ENCODE assay signal across 8 mouse cellular contexts in the genomic region with DNA sequence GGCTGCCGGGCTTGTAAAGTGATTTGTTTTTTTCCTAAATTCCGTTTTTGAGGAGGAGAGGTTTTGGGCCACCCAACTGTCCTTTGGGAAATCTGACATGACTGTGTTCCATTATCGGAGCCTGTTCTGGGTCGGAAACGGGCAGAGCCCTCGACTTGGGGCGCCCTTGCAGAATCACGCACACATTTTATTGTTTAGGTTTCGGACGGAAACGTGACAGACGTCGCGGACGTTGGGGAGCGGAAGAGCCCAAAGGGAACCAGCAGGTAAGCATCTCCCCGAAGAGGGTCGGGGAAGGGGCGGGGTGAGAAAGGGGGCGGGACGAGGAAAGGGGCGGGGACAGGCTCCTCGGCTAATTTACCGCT. TPM values are rescaled to one million over a fixed set of nuclear protein-coding genes. Genes with fewer than 3 reads are reported as not detected.
DNase-seq lines count a peak whose midpoint lies in the region; ATAC-seq and TF ChIP-seq lines count a peak whose summit lies in the region.

No protein-coding gene starts in this region.

- no peak for TF ChIP-seq CTCF in liver, adult 2 months (IDR thresholded peaks at IDR 0.05; ENCODE audit: low read depth, low read length)

- no peaks in the 10 kb centered on the region for H3K9me3 ChIP-seq in embryonic facial prominence, embryonic 14.5 days (ENCODE audit: control insufficient read depth, low read length)
- no peaks in the 10 kb centered on the region for H3K9me3 ChIP-seq in intestine, embryonic 16.5 days (ENCODE audit: control insufficient read depth, low read length)
- no peaks in the 10 kb centered on the region for H3K9me3 ChIP-seq in neural tube, embryonic 13.5 days

- H3K36me3 ChIP-seq in liver, adult 2 months (ENCODE audit: control insufficient read depth, insufficient read depth, low read length): peaks cover 6% of the 10 kb centered on the region; the same call in 1 of the 2 replicates
- peaks cover 26% of the 10 kb centered on the region for H3K36me3 ChIP-seq in embryonic facial prominence, embryonic 14.5 days (ENCODE audit: control insufficient read depth, insufficient read depth, low read length)
- H3K36me3 ChIP-seq in intestine, embryonic 16.5 days (ENCODE audit: control insufficient read depth, insufficient read depth, low read length): no peaks in the 10 kb centered on the region; the same call in 1 of the 2 replicates
- peaks cover 23% of the 10 kb centered on the region for H3K36me3 ChIP-seq in neural tube, embryonic 13.5 days

- H3K27ac ChIP-seq in liver, adult 2 months (replicated peaks; ENCODE audit: insufficient read depth, low read depth, low read length): peak overlapping the region; percentile 14; the same call in 1 of the 2 replicates
- H3K27ac ChIP-seq in embryonic facial prominence, embryonic 14.5 days (replicated peaks; ENCODE audit: low read depth, low read length): peak overlapping the region; percentile 81
- peak overlapping the region; percentile 94 for H3K27ac ChIP-seq in intestine, embryonic 16.5 days (ENCODE audit: low read length)
- H3K27ac ChIP-seq in neural tube, embryonic 13.5 days (replicated peaks): peak overlapping the region; percentile 94

- H3K27me3 ChIP-seq in liver, adult 2 months (ENCODE audit: control insufficient read depth, insufficient read depth, low read length): no peaks in the 10 kb centered on the region
- no peaks in the 10 kb centered on the region for H3K27me3 ChIP-seq in embryonic facial prominence, embryonic 14.5 days (replicated peaks; ENCODE audit: control insufficient read depth, insufficient read depth, low read length)
- H3K27me3 ChIP-seq in intestine, embryonic 16.5 days (replicated peaks; ENCODE audit: control insufficient read depth, insufficient read depth, low read length): no peaks in the 10 kb centered on the region
- H3K27me3 ChIP-seq in neural tube, embryonic 13.5 days: no peaks in the 10 kb centered on the region

- TF ChIP-seq POLR2A in liver, adult 2 months (IDR thresholded peaks at IDR 0.05; ENCODE audit: extremely low read depth, insufficient read depth, low read length): no peak

- H3K4me3 ChIP-seq in liver, adult 2 months (ENCODE audit: insufficient read depth, low read depth, low read length): peak overlapping the region; percentile 88
- H3K4me3 ChIP-seq in embryonic facial prominence, embryonic 14.5 days (ENCODE audit: low read depth, low read length): peak overlapping the region; percentile 80
- H3K4me3 ChIP-seq in intestine, embryonic 16.5 days (ENCODE audit: low read length): peak overlapping the region; percentile 86
- H3K4me3 ChIP-seq in neural tube, embryonic 13.5 days: peak overlapping the region; percentile 89

- 1% methylated on average over 24 of the region's 24 CpGs for WGBS in liver, adult 2 months
- WGBS in embryonic facial prominence, embryonic 14.5 days: 1% methylated on average over 24 of the region's 24 CpGs
- WGBS in intestine, embryonic 16.5 days: under 1% methylated on average over 24 of the region's 24 CpGs
- 1% methylated on average over 19 of the region's 24 CpGs for WGBS in neural tube, embryonic 13.5 days

- peak overlapping the region; percentile 77 for H3K4me2 ChIP-seq in embryonic facial prominence, embryonic 14.5 days (ENCODE audit: low read depth, low read length)
- peak overlapping the region; percentile 69 for H3K4me2 ChIP-seq in intestine, embryonic 16.5 days (ENCODE audit: low read depth, low read length)
- H3K4me2 ChIP-seq in neural tube, embryonic 13.5 days: peak overlapping the region; percentile 84

- H3K79me2 ChIP-seq in liver, adult 2 months (ENCODE audit: control insufficient read depth, insufficient read depth, low read length): no peaks in the 10 kb centered on the region

- peaks cover 3% of the 10 kb centered on the region; the same call in 1 of the 2 replicates for H3K4me1 ChIP-seq in liver, adult 2 months (ENCODE audit: control insufficient read depth, insufficient read depth, low read length)
- peaks cover 9% of the 10 kb centered on the region for H3K4me1 ChIP-seq in embryonic facial prominence, embryonic 14.5 days (ENCODE audit: control insufficient read depth, insufficient read depth, low read length)
- peaks cover 6% of the 10 kb centered on the region for H3K4me1 ChIP-seq in intestine, embryonic 16.5 days (ENCODE audit: control insufficient read depth, insufficient read depth, low read length)
- H3K4me1 ChIP-seq in neural tube, embryonic 13.5 days (replicated peaks): peaks cover 14% of the 10 kb centered on the region

- DNase-seq in liver, adult 2 months (ENCODE audit: extremely low read depth, low read depth, low spot score): no peak
- DNase-seq in liver: no peak
- DNase-seq in embryonic facial prominence, embryonic 14.5 days (ENCODE audit: low spot score): no peak
- no peak for DNase-seq in gastrocnemius, adult 18-20 months (ENCODE audit: low spot score)
- no peak for DNase-seq in left cerebral cortex, postnatal 36 days (ENCODE audit: low spot score in 2 of 2)
- no peak for DNase-seq in cerebellum, postnatal 14 days

- H3K9ac ChIP-seq in liver, adult 2 months (ENCODE audit: low read depth, low read length): peak overlapping the region; percentile 20
- H3K9ac ChIP-seq in embryonic facial prominence, embryonic 14.5 days (ENCODE audit: low read depth, low read length): peak overlapping the region; percentile 63
- peak overlapping the region; percentile 65 for H3K9ac ChIP-seq in intestine, embryonic 16.5 days (ENCODE audit: low read depth, low read length)
- peak overlapping the region; percentile 69 for H3K9ac ChIP-seq in neural tube, embryonic 13.5 days

- ATAC-seq in embryonic facial prominence, embryonic 14.5 days (ENCODE audit: low read depth): no peak
- no peak for ATAC-seq in intestine, embryonic 16.5 days
- no peak for ATAC-seq in neural tube, embryonic 13.5 days (ENCODE audit: low read depth)

- intact Hi-C loops in left cerebral cortex, postnatal 36 days (cut with DNase I): no loop called here

RNA-seq across cellular contexts. Expression of gene Setx, which starts 0.6 kb away (rescaled TPM):
- total RNA-seq in liver, adult 2 months (2014; rRNA removed): 13.6 and 13.9 TPM in 2 replicates
- 1.4 and 1.8 TPM in 2 replicates for polyA plus RNA-seq in liver, adult 2 months (2012; rRNA removed)
- polyA plus RNA-seq in embryonic facial prominence, embryonic 14.5 days (2014; fragmentation: Nextera tagmentation; extraction: Ambion mirVana): 9.3 and 11.6 TPM in 2 replicates
- polyA plus RNA-seq in intestine, embryonic 16.5 days (2015; fragmentation: Nextera tagmentation; extraction: Ambion mirVana): 4.6 and 4.9 TPM in 2 replicates
- 10.9 and 12.7 TPM in 2 replicates for polyA plus RNA-seq in neural tube, embryonic 13.5 days (2015; fragmentation: Nextera tagmentation; extraction: Ambion mirVana)
- 10 to 100 TPM; 31.9 to 33.4 TPM for total RNA-seq in gastrocnemius, adult 18-20 months (2021)
- 10 to 100 TPM; 44.1 to 48.9 TPM for total RNA-seq in left cerebral cortex, postnatal 36 days (2021)

Comparison
In these comparisons a context has a peak if more than half of its experiments do, and no peak if none do; other contexts are left out.
1. H3K27ac ChIP-seq: peak in every context shown above with its lines; median percentile 94 in intestine, embryonic 16.5 days; 94 in neural tube, embryonic 13.5 days; 81 in embryonic facial prominence, embryonic 14.5 days; 14 in liver, adult 2 months.